Mouse (Mus musculus) heart, postnatal 0 days (tissue): ENCODE measurements around the gene Rasgrp2. TPM values are rescaled to one million over a fixed set of nuclear protein-coding genes. Genes with fewer than 3 reads are reported as not detected.

Experiments
- ATAC-seq: fragments of 200-750 bp; cut with Nextera tagmentation; 2 replicates; pipeline ENCODE4 v1.8.0; 2017; ENCODE audit warnings: low read depth, moderate number of reproducible peaks, moderate library complexity; ENCODE audit not compliant: insufficient read depth
- DNase-seq: peaks from one replicate; pipeline ENCODE4 v3.0.0-alpha.2; 2016; ENCODE audit warnings: low spot score
- H3K27ac ChIP-seq: fragments of 300-500 bp; sonication (generic); 2 replicates; pipeline ENCODE4 v1.5.1; 2014; ENCODE audit warnings: low read depth, mild to moderate bottlenecking
- H3K27me3 ChIP-seq: fragments of 300-500 bp; sonication (generic); 2 replicates; pipeline ENCODE4 v1.6.1; 2014; ENCODE audit warnings: low read length, mixed read lengths; ENCODE audit not compliant: control insufficient read depth, insufficient read depth
- H3K36me3 ChIP-seq: fragments of 300-500 bp; sonication (generic); replicated peaks from 2 replicates; pipeline ENCODE4 v1.6.1; 2014; ENCODE audit warnings: low read length, mixed read lengths; ENCODE audit not compliant: control insufficient read depth, insufficient read depth
- H3K4me1 ChIP-seq: fragments of 300-500 bp; sonication (generic); 2 replicates; pipeline ENCODE4 v1.6.1; 2014; ENCODE audit warnings: antibody characterized with exemption; ENCODE audit not compliant: control insufficient read depth, insufficient read depth
- H3K4me2 ChIP-seq: fragments of 300-500 bp; sonication (generic); 2 replicates; pipeline ENCODE4 v1.6.1; 2014; ENCODE audit warnings: low read depth, mild to moderate bottlenecking, low read length, moderate library complexity
- H3K4me3 ChIP-seq: fragments of 300-500 bp; sonication (generic); 2 replicates; pipeline ENCODE4 v1.5.1; 2014; ENCODE audit warnings: low read depth, low read length
- H3K9ac ChIP-seq: fragments of 300-500 bp; sonication (generic); replicated peaks from 2 replicates; pipeline ENCODE4 v1.6.1; 2014; ENCODE audit warnings: low read depth, low read length, mixed read lengths
- H3K9me3 ChIP-seq: fragments of 300-500 bp; sonication (generic); replicated peaks from 2 replicates; pipeline ENCODE4 v1.6.1; 2016; ENCODE audit warnings: low read length; ENCODE audit not compliant: control insufficient read depth
- CTCF ChIP-seq: IDR thresholded peaks from 2 replicates; pipeline ENCODE4 v1.5.1; 2016; ENCODE audit warnings: antibody characterized with exemption, control low read depth, low read depth
- EP300 ChIP-seq: IDR thresholded peaks from 2 replicates; pipeline ENCODE4 v1.6.1; 2016; ENCODE audit warnings: antibody characterized with exemption, low read depth
- WGBS: fragments of 180-500 bp; shearing (Covaris S2); extraction: QIAGEN DNeasy Blood & Tissue Kit; methylation state at CpG from one replicate; pipeline ENCODE4 v1.1.7; 2014; 5-methylcytosine and 5-hydroxymethylcytosine counted together
- polyA plus RNA-seq: library from polyadenylated mRNA; unstranded; fragments of >200 nt; fragmentation: Nextera tagmentation; extraction: Ambion mirVana; gene quantifications from 2 replicates; pipeline ENCODE4 v1.2.1, GENCODE M21; 2015
- total RNA-seq: library from RNA; depleted of rRNA; stranded (reverse); fragments of >200 nt; gene quantifications from 2 replicates; pipeline ENCODE4 v1.2.3, GENCODE M21; 2014; ENCODE audit warnings: low replicate concordance

The Rasgrp2 gene
- total and polyA plus RNA-seq, 2 experiments from 2014 or later = 55.5 to 55.6 TPM

DNA sequence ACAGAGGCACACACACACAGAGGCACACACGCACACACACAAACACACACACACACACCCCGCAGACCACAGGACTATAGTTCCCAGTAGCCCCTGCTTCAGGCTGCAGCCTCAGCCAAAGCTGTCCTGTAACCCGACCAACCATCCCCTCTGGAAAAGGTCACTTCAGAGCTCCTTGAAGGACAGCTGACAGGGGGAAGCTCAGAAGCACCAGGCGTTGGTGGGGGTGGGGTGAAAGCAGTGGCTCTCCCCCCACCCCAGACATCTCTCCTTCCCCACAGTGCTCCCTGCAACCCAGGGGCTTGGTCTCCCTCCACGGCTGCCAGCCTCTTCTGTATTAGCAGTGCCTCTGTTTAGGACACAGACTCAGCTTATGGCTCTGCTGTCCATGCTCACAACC is 15.7 kb upstream of the Rasgrp2 start:
- Histone ChIP-seq H3K4me3 (no peak overlapping the region), H3K9me3 (no peaks in the 10 kb centered on the region), H3K36me3 (peaks cover 14% of the 10 kb centered on the region), H3K4me2 (peak overlapping the region; percentile 67; the same call in 1 of the 2 replicates), H3K27ac (peak overlapping the region; percentile 87), H3K9ac (0 out of 2 replicates have a peak overlapping the region, but pooled peaks have one; percentile 21), H3K4me1 (peaks cover 29% of the 10 kb centered on the region), H3K27me3 (no peaks in the 10 kb centered on the region)
- 24% methylated on average over 5 of the region's 5 CpGs for WGBS
- TF ChIP-seq CTCF = no peak
- no peak for TF ChIP-seq EP300
- DNase-seq = peak; percentile 47
- ATAC-seq = peak; percentile 17; the same call in 1 of the 2 replicates

GRCm38 (mm10) chr19:6384128-6384527 is 15.0 kb upstream of the Rasgrp2 start, which contains the start of gene Pygm:
Pygm (plus strand) TSS chr19:6384399.
- H3K4me2 ChIP-seq = peak within 1 kb of the TSS; percentile 67
- H3K4me3 ChIP-seq = peak within 1 kb of the TSS; percentile 52
- H3K9ac ChIP-seq = peak within 1 kb of the TSS; percentile 55
- WGBS = 6% methylated on average over 7 of the region's 7 CpGs
- no peaks in the 10 kb centered on the region for H3K27me3 ChIP-seq
- H3K36me3 ChIP-seq = peaks cover 21% of the 10 kb centered on the region
- peak; percentile 90 for DNase-seq
- peaks cover 29% of the 10 kb centered on the region for H3K4me1 ChIP-seq
- H3K9me3 ChIP-seq = no peaks in the 10 kb centered on the region
- TF ChIP-seq CTCF (no peak), EP300 (no peak)
- peak within 1 kb of the TSS; percentile 87 for H3K27ac ChIP-seq
- peak; percentile 88 for ATAC-seq

GRCm38 (mm10) chr19:6384954-6385353 is 14.2 kb upstream of the Rasgrp2 start:
- 23% methylated on average over 11 of the region's 11 CpGs for WGBS

GRCm38 (mm10) chr19:6385419-6385818 is 13.7 kb upstream of the Rasgrp2 start:
- peaks cover 29% of the 10 kb centered on the region for H3K4me1 ChIP-seq
- no peak for DNase-seq
- H3K4me3 ChIP-seq = peak overlapping the region; percentile 52
- peak overlapping the region; percentile 67 for H3K4me2 ChIP-seq
- no peak for ATAC-seq
- peak overlapping the region; percentile 55 for H3K9ac ChIP-seq
- H3K27me3 ChIP-seq = no peaks in the 10 kb centered on the region
- H3K27ac ChIP-seq = peak overlapping the region; percentile 87
- peaks cover 34% of the 10 kb centered on the region for H3K36me3 ChIP-seq
- H3K9me3 ChIP-seq = no peaks in the 10 kb centered on the region
- 29% methylated on average over 5 of the region's 5 CpGs for WGBS
- TF ChIP-seq CTCF = no peak
- no peak for TF ChIP-seq EP300

More at GRCm38 (mm10) chr19:6384954-6385353, 14.2 kb upstream of the Rasgrp2 start:
- peak; percentile 16; the same call in 1 of the 2 replicates for ATAC-seq
- Histone ChIP-seq H3K36me3 (peaks cover 29% of the 10 kb centered on the region), H3K27me3 (no peaks in the 10 kb centered on the region), H3K27ac (peak overlapping the region; percentile 87), H3K9me3 (no peaks in the 10 kb centered on the region), H3K4me1 (peaks cover 29% of the 10 kb centered on the region), H3K4me3 (peak overlapping the region; percentile 52), H3K9ac (peak overlapping the region; percentile 55), H3K4me2 (peak overlapping the region; percentile 67)
- DNase-seq = no peak
- TF ChIP-seq EP300 (no peak), CTCF (no peak)

DNA sequence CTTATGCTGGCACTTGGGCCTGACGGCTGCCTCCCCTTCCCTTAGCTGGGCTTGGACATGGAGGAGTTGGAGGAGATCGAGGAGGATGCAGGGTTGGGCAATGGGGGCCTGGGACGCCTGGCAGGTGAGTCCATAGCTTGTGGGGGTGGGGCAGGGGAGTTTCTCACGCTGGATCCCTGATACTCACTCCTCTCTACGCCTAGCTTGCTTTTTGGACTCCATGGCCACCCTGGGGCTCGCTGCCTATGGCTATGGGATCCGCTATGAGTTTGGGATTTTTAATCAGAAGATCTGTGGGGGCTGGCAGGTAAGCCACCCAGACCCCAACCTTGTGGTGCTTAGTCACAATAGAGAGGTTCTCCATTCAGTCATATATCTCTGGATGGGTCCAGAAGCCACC is 13.3 kb upstream of the Rasgrp2 start:
- DNase-seq (no peak), ATAC-seq (no peak)
- no peaks in the 10 kb centered on the region for H3K27me3 ChIP-seq
- peak overlapping the region; percentile 87 for H3K27ac ChIP-seq
- peak overlapping the region; percentile 52 for H3K4me3 ChIP-seq
- peak overlapping the region; percentile 67 for H3K4me2 ChIP-seq
- no peaks in the 10 kb centered on the region for H3K9me3 ChIP-seq
- peaks cover 29% of the 10 kb centered on the region for H3K4me1 ChIP-seq
- peak overlapping the region; percentile 55 for H3K9ac ChIP-seq
- no peak for TF ChIP-seq CTCF
- TF ChIP-seq EP300 = no peak
- peaks cover 37% of the 10 kb centered on the region for H3K36me3 ChIP-seq
- 57% methylated on average over 7 of the region's 7 CpGs for WGBS

DNA sequence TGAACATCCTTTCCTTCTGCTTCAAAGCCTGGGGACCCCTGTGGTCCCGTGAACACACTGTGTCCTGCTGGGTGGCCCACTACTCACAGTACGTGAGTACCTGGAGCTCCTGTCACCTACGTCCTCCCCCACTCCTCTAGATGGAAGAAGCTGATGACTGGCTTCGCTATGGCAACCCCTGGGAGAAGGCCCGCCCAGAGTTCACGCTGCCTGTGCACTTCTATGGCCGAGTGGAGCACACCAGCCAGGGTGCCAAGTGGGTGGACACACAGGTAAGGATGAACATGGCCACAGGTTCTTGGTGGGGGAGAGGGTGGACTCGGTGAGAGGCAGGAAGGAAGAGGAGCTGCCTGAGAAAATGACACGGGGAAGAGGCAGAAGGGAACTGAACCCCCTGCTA is 12.9 kb upstream of the Rasgrp2 start:
- DNase-seq = no peak
- TF ChIP-seq EP300 (no peak), CTCF (no peak)
- Histone ChIP-seq H3K27ac (no peak overlapping the region), H3K36me3 (peaks cover 41% of the 10 kb centered on the region), H3K9ac (0 out of 2 replicates have a peak overlapping the region, but pooled peaks have one; percentile 23), H3K4me1 (peaks cover 29% of the 10 kb centered on the region), H3K4me3 (peak overlapping the region; percentile 52), H3K27me3 (no peaks in the 10 kb centered on the region), H3K4me2 (peak overlapping the region; percentile 67), H3K9me3 (no peaks in the 10 kb centered on the region)
- 59% methylated on average over 9 of the region's 9 CpGs for WGBS
- no peak for ATAC-seq
